ENCODE assay signal across 22 mouse cellular contexts in the genomic region with DNA sequence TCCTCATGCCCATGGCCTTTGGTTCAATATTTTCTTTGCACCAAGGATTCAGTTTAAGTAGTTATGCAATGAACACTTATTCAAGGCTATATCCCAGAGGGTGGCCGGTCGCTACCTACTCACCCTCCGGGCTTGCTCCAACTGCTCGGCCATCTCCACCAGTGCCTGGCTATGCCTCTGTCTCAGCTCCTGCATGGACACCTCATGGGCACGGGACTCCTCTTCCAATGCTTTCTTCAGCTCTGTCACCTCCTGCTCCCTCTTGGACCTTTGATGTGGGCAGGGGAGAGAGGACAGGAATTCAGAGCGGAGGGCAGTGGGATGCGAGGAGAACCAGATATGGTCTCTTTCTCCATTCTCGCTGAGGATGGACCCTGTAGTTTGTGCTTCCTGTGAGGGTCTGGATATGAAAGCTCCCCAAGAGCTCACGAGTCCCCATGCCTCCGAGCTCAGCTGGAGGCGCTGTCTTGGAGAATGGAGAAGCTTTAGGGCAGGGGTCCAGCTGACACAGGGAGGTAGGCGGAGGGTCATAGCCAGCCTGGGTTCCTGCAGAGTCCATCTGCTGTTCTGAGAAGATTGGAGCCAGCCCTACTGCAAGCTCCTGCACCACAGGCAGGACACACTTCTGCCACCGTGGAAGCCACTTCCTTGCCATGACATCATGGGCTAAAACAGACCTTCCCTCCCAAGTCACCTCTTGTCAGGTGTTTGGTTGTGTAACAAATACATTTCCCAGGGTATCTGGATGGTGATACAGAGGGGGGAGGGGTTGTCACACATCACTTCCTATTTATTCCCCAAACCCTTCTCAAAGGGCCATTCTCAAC. TPM values are rescaled to one million over a fixed set of nuclear protein-coding genes. Genes with fewer than 3 reads are reported as not detected.
DNase-seq lines count a peak whose midpoint lies in the region; TF ChIP-seq lines count a peak whose summit lies in the region.
"Had no signal": no experiment of that assay in that cellular context is flagged by ENCODE, and none has a peak within 500 bp of the region (broad histone marks: within the 10 kb centered on the region; RNA-seq: fewer than 3 reads in every experiment).

No protein-coding gene starts in this region.

- TF ChIP-seq CTCF in olfactory bulb, adult 2 months (IDR thresholded peaks at IDR 0.05; ENCODE audit: insufficient read depth, low read depth, low read length): no peak

- H3K4me1 ChIP-seq in olfactory bulb, adult 2 months (ENCODE audit: control insufficient read depth, insufficient read depth, low read length): peaks cover 16% of the 10 kb centered on the region
- H3K4me1 ChIP-seq: hindbrain, embryonic 15.5 days; limb, embryonic 13.5 days; liver, embryonic 12.5 days; midbrain, embryonic 12.5 days; stomach, embryonic 15.5 days had no signal

- 85% methylated on average over 13 of the region's 13 CpGs for WGBS in olfactory bulb, adult 2 months

- 0 out of 2 replicates have a peak overlapping the region, but pooled peaks have one; percentile 14 for H3K27ac ChIP-seq in olfactory bulb, adult 2 months (ENCODE audit: insufficient read depth, low read depth, low read length)
- H3K27ac ChIP-seq: hindbrain, embryonic 15.5 days; limb, embryonic 13.5 days; liver, embryonic 12.5 days; midbrain, embryonic 12.5 days; neural tube, embryonic 13.5 days; stomach, embryonic 15.5 days had no signal

- TF ChIP-seq POLR2A in olfactory bulb, adult 2 months (IDR thresholded peaks at IDR 0.05; ENCODE audit: insufficient read depth, low read depth, low read length): no peak

- H3K4me3 ChIP-seq in olfactory bulb, adult 2 months (ENCODE audit: insufficient read depth, low read depth, low read length): no peak overlapping the region
- H3K4me3 ChIP-seq: erythroblast, embryonic 14.5 days; hindbrain, embryonic 15.5 days; limb, embryonic 13.5 days; liver, embryonic 12.5 days; midbrain, embryonic 12.5 days; neural tube, embryonic 13.5 days; stomach, embryonic 15.5 days had no signal

- DNase-seq in brain, adult 2 months (ENCODE audit: low read depth, low spot score): peak; percentile 98
- DNase-seq in cerebellum, adult 11-12 months: peak; percentile 96
- DNase-seq in cerebellum, adult 9-11 months: peak; percentile 97
- DNase-seq in frontal cortex, postnatal 10 days (ENCODE audit: low spot score in 2 of 2): no peak
- DNase-seq in right cerebral cortex, postnatal 10 days (ENCODE audit: low spot score in 2 of 2): no peak
- DNase-seq: adrenal gland, adult 8-10 months; heart, postnatal 4 days; kidney, adult 11 months; kidney, postnatal 14 days; liver, postnatal 0 days; lung, postnatal 36 days; right cerebral cortex, postnatal 14 days had no signal

RNA-seq across cellular contexts. Expression of gene Kcnc3, which starts 35.0 kb away (rescaled TPM):
- not detected in 2 replicates for polyA plus RNA-seq in olfactory bulb, adult 2 months (2012; ENCODE audit: insufficient read depth, insufficient read length, low replicate concordance, missing spikeins)
- polyA plus RNA-seq: G1E; inflammation-experienced regulatory T-cells, adult 6 months had no signal

RNA-seq across cellular contexts. Expression of gene Myh14, which starts 45.2 kb away (rescaled TPM):
- polyA plus RNA-seq in olfactory bulb, adult 2 months (2012; ENCODE audit: insufficient read depth, insufficient read length, low replicate concordance, missing spikeins): not detected in 2 replicates
- polyA plus RNA-seq: G1E; inflammation-experienced regulatory T-cells, adult 6 months had no signal

RNA-seq across cellular contexts. Expression of gene Napsa, which starts 53.3 kb away (rescaled TPM):
- polyA plus RNA-seq in olfactory bulb, adult 2 months (2012; ENCODE audit: insufficient read depth, insufficient read length, low replicate concordance, missing spikeins): not detected in 2 replicates

Comparison
In these comparisons a context has a peak if more than half of its experiments do, and no peak if none do; other contexts are left out.
1. DNase-seq: peak in brain, adult 2 months (single experiment), cerebellum, adult 11-12 months (single experiment) and cerebellum, adult 9-11 months (single experiment); none in frontal cortex, postnatal 10 days (0 of 2) and right cerebral cortex, postnatal 10 days (0 of 2).